Mouse (Mus musculus) stomach, postnatal 0 days (tissue): Measurements from ENCODE around the gene Haus6.

Source experiments
- CTCF ChIP-seq: IDR thresholded peaks from 2 replicates; pipeline ENCODE4 v1.5.1; 2016; ENCODE audit warnings: antibody characterized with exemption, low read depth, mild to moderate bottlenecking, moderate library complexity
- EP300 ChIP-seq: optimal IDR thresholded peaks from 2 replicates; pipeline ENCODE3; 2016; ENCODE audit warnings: antibody characterized with exemption

DNA sequence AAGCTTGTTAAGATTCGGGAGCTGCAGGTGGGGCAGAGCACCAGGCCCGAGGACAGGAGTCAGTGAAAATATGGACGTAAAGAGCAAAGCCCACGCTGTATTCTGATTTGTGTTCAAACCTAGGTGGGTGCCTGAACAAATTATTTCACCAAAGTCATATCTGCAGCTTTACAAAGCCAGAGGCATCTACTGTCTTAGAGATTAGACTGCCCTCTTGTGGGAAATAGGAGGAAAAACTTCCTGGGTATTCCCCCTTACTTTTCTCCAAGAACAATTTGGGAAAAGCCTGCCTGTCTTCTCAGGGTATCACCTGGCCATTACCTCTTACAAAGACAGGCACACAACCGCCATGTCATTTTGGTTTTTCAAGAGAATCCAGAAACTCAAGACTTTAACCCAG, 66.2 kb downstream of the Haus6 start:
- TF ChIP-seq CTCF (peak; percentile 82), EP300 (no peak)
